Mouse (Mus musculus) bone marrow macrophage, adult 2 months (primary cell): ENCODE data around the gene Kmt2b.

ENCODE experiments used
- CTCF ChIP-seq: IDR thresholded peaks from 2 replicates; pipeline ENCODE4 v1.5.1; 2012; ENCODE audit warnings: low read depth, mild to moderate bottlenecking, low read length, moderate library complexity
- POLR2A ChIP-seq: IDR thresholded peaks from 2 replicates; pipeline ENCODE4 v1.6.1; 2012; ENCODE audit warnings: mild to moderate bottlenecking, low read depth, low read length, borderline replicate concordance

- TF ChIP-seq CTCF (no peak), POLR2A (no peak)
Observed at GRCm38 (mm10) chr7:30552102-30553020, 36.2 kb downstream of the Kmt2b start, which contains the start of the genes Hspb6 and Proser3.
